Mouse (Mus musculus): Measurements from ENCODE around the gene Cxcr5. TPM values are rescaled to one million over a fixed set of nuclear protein-coding genes. Genes with fewer than 3 reads are reported as not detected.
A peak's percentile ranks its signal among the peaks of the same experiment; 100 is the strongest.

Cxcr5 gene
- total and polyA plus RNA-seq, 2 experiments from 2014 or later = not detected

GRCm38 (mm10) chr9:44565367-44565766, 3.7 kb upstream of the Cxcr5 start:
- Histone ChIP-seq H3K27ac (no peak overlapping the region), H3K36me3 (ENCODE audit: insufficient read depth, low read length) (no peaks in the 10 kb centered on the region), H3K27me3 (ENCODE audit: insufficient read depth, low read length) (no peaks in the 10 kb centered on the region), H3K9ac (replicated peaks; ENCODE audit: low read length) (no peak overlapping the region), H3K4me3 (ENCODE audit: low read length) (no peak overlapping the region), H3K9me3 (ENCODE audit: low read length) (no peaks in the 10 kb centered on the region), H3K4me2 (ENCODE audit: low read depth, low read length) (no peak overlapping the region), H3K4me1 (ENCODE audit: insufficient read depth, low read length) (no peaks in the 10 kb centered on the region)
- 17% methylated on average over 6 of the region's 6 CpGs for WGBS
- DNase-seq (ENCODE audit: low spot score) (peak; percentile 53), ATAC-seq (peak; percentile 79)
- TF ChIP-seq CTCF (IDR thresholded peaks at IDR 0.05; ENCODE audit: low read depth) = no peak

GRCm38 (mm10) chr9:44562936-44563335, 1.3 kb upstream of the Cxcr5 start:
- 50% methylated on average over 12 of the region's 12 CpGs for WGBS
- Histone ChIP-seq H3K4me2 (ENCODE audit: low read depth, low read length) (no peak overlapping the region), H3K9ac (replicated peaks; ENCODE audit: low read length) (no peak overlapping the region), H3K27ac (no peak overlapping the region), H3K27me3 (ENCODE audit: insufficient read depth, low read length) (no peaks in the 10 kb centered on the region), H3K4me3 (ENCODE audit: low read length) (no peak overlapping the region), H3K36me3 (ENCODE audit: insufficient read depth, low read length) (no peaks in the 10 kb centered on the region), H3K4me1 (ENCODE audit: insufficient read depth, low read length) (no peaks in the 10 kb centered on the region), H3K9me3 (ENCODE audit: low read length) (no peaks in the 10 kb centered on the region)
- TF ChIP-seq CTCF (IDR thresholded peaks at IDR 0.05; ENCODE audit: low read depth) = no peak
- DNase-seq (ENCODE audit: low spot score) (no peak), ATAC-seq (no peak)

- H3K9ac ChIP-seq (replicated peaks; ENCODE audit: low read length) = no peak overlapping the region
- no peaks in the 10 kb centered on the region for H3K4me1 ChIP-seq (ENCODE audit: insufficient read depth, low read length)
- H3K9me3 ChIP-seq (ENCODE audit: low read length) = no peaks in the 10 kb centered on the region
- WGBS = 75% methylated on average over 8 of the region's 8 CpGs
- ATAC-seq (no peak), DNase-seq (ENCODE audit: low spot score) (no peak)
- no peak overlapping the region for H3K27ac ChIP-seq
- H3K4me3 ChIP-seq (ENCODE audit: low read length) = no peak overlapping the region
- TF ChIP-seq CTCF (IDR thresholded peaks at IDR 0.05; ENCODE audit: low read depth) = no peak
- no peaks in the 10 kb centered on the region for H3K36me3 ChIP-seq (ENCODE audit: insufficient read depth, low read length)
- no peak overlapping the region for H3K4me2 ChIP-seq (ENCODE audit: low read depth, low read length)
- no peaks in the 10 kb centered on the region for H3K27me3 ChIP-seq (ENCODE audit: insufficient read depth, low read length)
Observed at GRCm38 (mm10) chr9:44552161-44552560, 9.5 kb downstream of the Cxcr5 start.

GRCm38 (mm10) chr9:44551138-44551537, 10.5 kb downstream of the Cxcr5 start:
- H3K4me2 ChIP-seq (ENCODE audit: low read depth, low read length) = no peak overlapping the region
- no peak for ATAC-seq
- H3K4me1 ChIP-seq (ENCODE audit: insufficient read depth, low read length) = no peaks in the 10 kb centered on the region
- H3K36me3 ChIP-seq (ENCODE audit: insufficient read depth, low read length) = no peaks in the 10 kb centered on the region
- H3K27ac ChIP-seq = no peak overlapping the region
- H3K9ac ChIP-seq (replicated peaks; ENCODE audit: low read length) = no peak overlapping the region
- no peak for DNase-seq (ENCODE audit: low spot score)
- no peak for TF ChIP-seq CTCF (IDR thresholded peaks at IDR 0.05; ENCODE audit: low read depth)
- no peaks in the 10 kb centered on the region for H3K9me3 ChIP-seq (ENCODE audit: low read length)
- WGBS = 84% methylated on average over 10 of the region's 10 CpGs
- no peaks in the 10 kb centered on the region for H3K27me3 ChIP-seq (ENCODE audit: insufficient read depth, low read length)
- no peak overlapping the region for H3K4me3 ChIP-seq (ENCODE audit: low read length)

- WGBS = 93% methylated on average over 8 of the region's 8 CpGs
- no peaks in the 10 kb centered on the region for H3K36me3 ChIP-seq (ENCODE audit: insufficient read depth, low read length)
- H3K4me3 ChIP-seq (ENCODE audit: low read length) = no peak overlapping the region
- no peak for ATAC-seq
- H3K4me1 ChIP-seq (ENCODE audit: insufficient read depth, low read length) = no peaks in the 10 kb centered on the region
- no peak overlapping the region for H3K27ac ChIP-seq
- no peak for DNase-seq (ENCODE audit: low spot score)
- no peak overlapping the region for H3K4me2 ChIP-seq (ENCODE audit: low read depth, low read length)
- TF ChIP-seq CTCF (IDR thresholded peaks at IDR 0.05; ENCODE audit: low read depth) = no peak
- no peaks in the 10 kb centered on the region; the same call in 1 of the 2 replicates for H3K9me3 ChIP-seq (ENCODE audit: low read length)
- no peak overlapping the region for H3K9ac ChIP-seq (replicated peaks; ENCODE audit: low read length)
- no peaks in the 10 kb centered on the region for H3K27me3 ChIP-seq (ENCODE audit: insufficient read depth, low read length)
Observed at GRCm38 (mm10) chr9:44548412-44549152, 13.1 kb downstream of the Cxcr5 start.

GRCm38 (mm10) chr9:44544986-44545385, 16.7 kb downstream of the Cxcr5 start:
- no peak overlapping the region for H3K27ac ChIP-seq
- ATAC-seq (no peak), DNase-seq (ENCODE audit: low spot score) (no peak)
- no peaks in the 10 kb centered on the region for H3K36me3 ChIP-seq (ENCODE audit: insufficient read depth, low read length)
- 74% methylated on average over 3 of the region's 3 CpGs for WGBS
- H3K4me2 ChIP-seq (ENCODE audit: low read depth, low read length) = no peak overlapping the region
- H3K9me3 ChIP-seq (ENCODE audit: low read length) = no peaks in the 10 kb centered on the region; the same call in 1 of the 2 replicates
- H3K4me1 ChIP-seq (ENCODE audit: insufficient read depth, low read length) = no peaks in the 10 kb centered on the region
- no peak for TF ChIP-seq CTCF (IDR thresholded peaks at IDR 0.05; ENCODE audit: low read depth)
- H3K27me3 ChIP-seq (ENCODE audit: insufficient read depth, low read length) = no peaks in the 10 kb centered on the region
- H3K4me3 ChIP-seq (ENCODE audit: low read length) = no peak overlapping the region
- H3K9ac ChIP-seq (replicated peaks; ENCODE audit: low read length) = no peak overlapping the region

GRCm38 (mm10) chr9:44542364-44542763, 19.3 kb downstream of the Cxcr5 start:
- no peak for TF ChIP-seq CTCF (IDR thresholded peaks at IDR 0.05; ENCODE audit: low read depth)
- no peaks in the 10 kb centered on the region for H3K27me3 ChIP-seq (ENCODE audit: insufficient read depth, low read length)
- WGBS = 84% methylated on average over 4 of the region's 4 CpGs

More at GRCm38 (mm10) chr9:44542364-44542763, 19.3 kb downstream of the Cxcr5 start:
- H3K4me2 ChIP-seq (ENCODE audit: low read depth, low read length) = no peak overlapping the region
- no peaks in the 10 kb centered on the region for H3K4me1 ChIP-seq (ENCODE audit: insufficient read depth, low read length)
- no peak overlapping the region for H3K9ac ChIP-seq (replicated peaks; ENCODE audit: low read length)
- no peaks in the 10 kb centered on the region; the same call in 1 of the 2 replicates for H3K9me3 ChIP-seq (ENCODE audit: low read length)
- H3K4me3 ChIP-seq (ENCODE audit: low read length) = no peak overlapping the region
- no peaks in the 10 kb centered on the region for H3K36me3 ChIP-seq (ENCODE audit: insufficient read depth, low read length)
- H3K27ac ChIP-seq = no peak overlapping the region
- DNase-seq (ENCODE audit: low spot score) (no peak), ATAC-seq (no peak)
